Mouse (Mus musculus): ENCODE data around the gene Med8.

The Med8 gene

DNA sequence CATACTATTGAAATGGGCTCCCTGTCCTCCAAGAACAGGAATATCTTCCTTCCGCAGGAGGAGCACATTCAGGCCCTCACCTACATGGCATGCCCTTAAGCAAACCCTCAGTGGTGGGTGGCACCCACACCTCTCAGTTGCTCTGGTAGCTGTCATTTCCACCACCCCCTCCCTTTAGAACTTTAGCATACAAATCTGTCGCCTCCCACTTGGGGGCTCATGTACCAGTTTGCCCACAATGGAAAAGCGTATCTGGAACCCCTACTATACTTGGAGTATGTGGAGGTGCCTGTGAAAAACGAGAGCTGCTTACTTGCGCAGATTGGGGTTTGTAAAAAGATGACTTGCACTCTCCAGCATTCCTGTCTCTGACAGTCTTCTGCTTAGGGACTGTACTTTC is 7.2 kb downstream of the Med8 start:
- DNase-seq = no peak

DNA sequence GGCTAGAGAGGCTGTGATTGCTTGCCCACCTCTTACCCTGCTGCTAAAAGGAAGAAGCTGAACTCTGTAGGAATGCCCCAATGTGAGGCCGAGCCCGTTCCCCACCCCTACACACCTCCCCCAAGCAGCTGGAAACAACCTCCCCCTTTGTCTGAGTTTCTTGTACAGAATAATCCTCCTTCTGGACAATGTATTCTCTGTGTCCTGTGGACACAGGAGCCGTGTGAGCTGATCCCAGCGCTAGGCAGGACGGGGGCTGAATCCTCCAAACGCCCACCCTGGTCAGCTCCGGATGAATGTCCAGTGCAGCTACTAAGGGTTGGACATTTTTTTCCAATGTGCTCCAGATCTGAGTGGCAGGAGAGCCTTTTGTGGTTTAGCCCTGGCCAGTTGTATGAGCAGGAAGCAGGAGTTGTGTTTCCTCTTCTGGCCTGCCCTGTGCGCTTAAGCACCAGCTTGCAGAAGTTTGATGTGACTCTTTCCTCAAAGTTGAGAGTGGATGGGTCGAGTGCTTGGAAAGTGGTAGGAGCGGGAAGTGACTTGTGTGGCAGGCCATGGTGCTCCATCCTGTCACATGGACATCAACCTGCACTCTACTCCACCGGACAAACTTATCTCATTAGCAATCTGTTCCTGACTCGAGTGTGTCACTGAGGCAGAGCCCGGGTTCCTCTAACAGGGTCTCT is 8.1 kb downstream of the Med8 start:
- DNase-seq = no peak

DNA sequence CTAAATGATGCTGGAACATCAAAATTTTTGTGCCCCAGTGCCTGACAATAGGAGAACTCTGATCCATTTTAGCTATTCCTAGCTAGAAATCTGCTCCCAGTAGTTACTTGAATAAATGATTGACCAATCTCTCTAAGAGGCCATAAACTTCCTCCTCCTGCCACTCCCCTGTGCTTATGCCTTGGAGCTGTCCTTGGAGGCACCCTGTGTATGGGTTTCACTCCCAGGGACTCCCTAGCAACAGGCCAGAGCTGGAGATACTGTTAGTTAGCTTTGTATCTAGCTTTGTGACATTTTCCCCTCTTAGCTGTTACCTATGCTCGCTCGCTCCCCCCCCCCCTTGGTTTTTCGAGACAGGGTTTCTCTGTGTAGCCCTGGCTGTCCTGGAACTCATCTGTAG is 12.2 kb downstream of the Med8 start:
- no peak for DNase-seq

DNA sequence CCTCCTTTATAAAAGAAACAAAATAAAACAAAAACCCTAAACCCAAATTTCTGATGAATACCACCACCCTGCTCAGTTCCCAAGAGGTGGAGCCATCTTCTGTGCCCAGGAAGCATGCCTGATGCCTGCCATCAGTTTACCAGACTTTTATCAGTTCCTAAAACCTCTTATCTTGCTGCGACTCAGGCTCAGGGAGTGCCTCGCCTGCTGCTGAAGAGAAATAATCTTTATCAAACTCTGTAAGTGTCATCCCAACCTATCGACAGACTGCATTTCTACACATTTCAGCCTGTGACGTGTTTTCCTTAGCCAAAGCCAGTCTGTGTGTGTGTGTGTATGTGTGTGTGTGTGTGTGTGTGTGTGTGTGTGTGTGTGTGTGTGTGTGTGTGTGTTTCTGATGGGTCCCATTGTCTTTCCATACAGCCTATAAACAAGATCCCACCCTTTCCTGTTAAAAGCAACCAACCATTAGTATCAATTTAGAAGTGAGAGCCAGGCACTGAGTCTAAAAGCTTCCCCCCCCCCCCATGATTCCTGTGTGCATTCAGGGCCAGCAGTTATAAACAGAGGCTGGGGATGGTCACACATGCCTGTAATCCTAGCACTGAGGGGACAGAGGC is 15.5 kb downstream of the Med8 start:
- no peak for DNase-seq

DNA sequence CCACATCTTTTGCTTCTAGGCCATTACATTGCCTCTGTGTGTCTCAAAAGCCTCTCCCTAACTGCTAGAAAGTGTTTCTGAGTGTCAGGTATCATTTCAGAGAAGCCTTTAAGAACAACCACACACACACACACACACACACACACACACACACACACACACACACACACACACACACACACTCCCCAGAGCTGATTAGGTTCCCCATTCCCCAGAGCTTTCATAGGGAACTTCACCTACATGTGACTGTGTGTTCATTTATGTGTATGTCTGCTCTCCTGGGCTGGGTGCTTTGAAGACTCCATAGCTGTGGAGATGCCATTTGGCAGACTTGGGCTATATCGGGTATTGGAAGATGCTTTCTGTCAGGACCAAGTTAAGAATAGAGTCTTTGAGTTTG is 16.2 kb downstream of the Med8 start:
- DNase-seq = no peak

DNA sequence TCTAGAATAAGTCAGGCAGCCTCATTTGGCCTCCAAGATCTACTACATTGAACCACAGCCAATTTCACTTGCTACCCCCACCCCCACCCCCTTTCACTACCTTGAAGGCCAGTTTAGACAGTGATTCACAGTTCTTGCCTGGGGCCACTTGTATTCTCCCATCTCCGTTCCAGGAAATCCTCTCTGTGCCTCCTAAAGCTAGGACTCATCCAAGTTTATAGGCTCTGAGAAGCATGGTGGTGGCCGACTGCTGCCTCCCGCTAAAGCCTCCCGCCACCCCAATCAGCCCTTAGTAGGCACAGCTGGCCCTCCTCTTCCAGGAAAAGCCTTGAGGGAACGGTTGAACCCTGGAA is 18.3 kb downstream of the Med8 start:
- no peak for DNase-seq

DNA sequence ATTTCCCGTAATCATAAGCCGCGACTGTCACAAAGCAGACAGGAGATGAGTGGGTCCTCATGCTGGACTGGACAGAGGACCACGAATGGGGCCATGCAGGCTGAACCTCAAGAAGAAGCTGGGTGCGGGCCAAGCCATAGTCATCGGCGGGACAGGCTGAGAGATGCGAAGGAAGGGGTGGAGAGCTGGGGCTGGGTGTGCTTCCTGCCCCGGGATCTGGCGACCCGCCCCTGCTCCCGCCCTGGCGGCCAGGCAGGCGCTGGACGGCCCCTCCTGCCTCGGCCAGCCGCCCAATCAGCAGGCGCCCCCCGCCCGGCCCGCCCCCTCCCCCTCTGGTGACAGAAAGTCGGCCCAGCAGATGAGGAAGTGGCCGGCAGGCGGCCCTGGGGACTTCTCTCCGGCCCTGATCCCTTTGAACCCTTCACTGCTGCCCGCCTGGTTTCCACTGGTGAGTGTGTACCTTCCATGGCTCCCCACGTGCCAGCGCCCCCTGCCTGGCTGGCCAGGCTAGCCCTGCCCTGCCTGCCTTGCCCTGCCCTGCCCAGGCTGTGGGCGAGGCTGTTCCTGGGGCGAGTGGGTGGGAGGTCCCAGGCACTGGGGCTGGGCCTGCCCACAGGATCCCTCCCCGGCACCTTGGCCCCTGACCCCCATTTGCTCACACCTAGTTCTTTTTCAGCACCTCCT is 18.8 kb downstream of the Med8 start, which contains the start of gene Elovl1:
Gene Elovl1, plus strand, starts transcription at position 326 of the 684 bp plus-strand sequence.
- DNase-seq = peak; percentile 74

DNA sequence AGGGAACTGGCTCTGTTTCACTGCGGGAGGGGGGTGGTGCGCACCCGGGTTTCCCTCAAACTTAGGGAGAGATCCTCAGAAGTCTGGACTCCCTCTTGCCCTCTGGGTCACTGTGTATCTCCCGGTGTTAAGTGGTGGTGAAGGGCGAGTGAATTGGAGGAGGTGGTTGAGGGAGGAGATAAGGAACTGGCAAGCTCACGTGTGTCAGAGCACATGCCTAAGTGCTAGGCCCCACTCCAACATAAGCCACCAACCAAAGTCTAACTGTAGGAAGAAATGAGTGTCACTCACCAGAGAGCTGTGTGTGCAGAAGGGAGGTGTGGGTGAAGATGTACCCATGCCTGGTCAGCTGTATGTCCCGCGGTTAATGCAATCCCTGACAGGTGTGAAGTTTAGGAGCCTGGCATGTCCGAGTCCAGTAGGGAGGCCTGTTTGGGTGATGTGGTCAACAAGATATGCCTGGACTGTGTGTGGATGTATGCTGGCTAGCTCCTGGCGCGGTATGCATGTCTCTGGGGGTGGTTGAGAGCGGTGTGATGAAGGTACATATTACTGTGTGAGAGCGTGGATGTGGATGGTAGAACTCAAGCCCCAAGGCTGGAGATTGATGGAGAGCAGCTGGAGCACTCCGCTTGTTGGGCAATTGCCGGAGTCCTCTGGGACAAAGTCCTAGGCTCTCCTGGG is 19.5 kb downstream of the Med8 start:
- DNase-seq = no peak

DNA sequence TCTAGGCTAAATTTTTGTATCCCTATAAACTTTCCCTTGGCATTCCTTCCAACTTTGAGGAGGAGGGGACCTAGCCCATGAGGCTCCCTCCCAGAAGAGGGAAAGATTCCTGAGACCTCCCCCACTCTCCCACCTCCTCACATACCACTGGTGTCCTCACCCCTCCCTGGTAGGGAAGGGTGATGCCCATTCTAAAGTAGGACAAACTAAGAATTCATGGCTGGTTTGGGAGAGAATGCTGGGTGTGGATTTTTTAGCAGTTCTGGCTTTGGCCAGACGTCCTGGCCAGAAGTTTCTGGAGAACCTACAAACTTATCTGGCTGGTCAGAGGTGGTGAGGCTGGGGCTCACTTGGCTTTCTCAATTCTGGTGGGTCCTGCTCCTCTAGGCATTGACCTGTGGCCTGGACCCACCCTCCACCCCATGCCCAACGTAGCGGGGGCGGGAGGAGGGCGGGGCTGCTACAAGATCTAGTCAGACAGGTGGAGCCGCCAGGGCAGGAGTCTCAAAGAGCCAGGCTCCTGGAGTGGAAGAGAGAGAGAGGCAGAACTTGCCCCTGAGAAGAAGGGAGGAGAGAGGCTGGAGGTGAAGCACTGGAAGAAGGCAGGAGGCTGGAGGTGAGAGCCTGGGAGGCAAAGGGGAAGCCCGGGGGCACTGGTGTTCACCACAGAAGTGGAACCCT is 20.2 kb downstream of the Med8 start:
- no peak for DNase-seq

DNA sequence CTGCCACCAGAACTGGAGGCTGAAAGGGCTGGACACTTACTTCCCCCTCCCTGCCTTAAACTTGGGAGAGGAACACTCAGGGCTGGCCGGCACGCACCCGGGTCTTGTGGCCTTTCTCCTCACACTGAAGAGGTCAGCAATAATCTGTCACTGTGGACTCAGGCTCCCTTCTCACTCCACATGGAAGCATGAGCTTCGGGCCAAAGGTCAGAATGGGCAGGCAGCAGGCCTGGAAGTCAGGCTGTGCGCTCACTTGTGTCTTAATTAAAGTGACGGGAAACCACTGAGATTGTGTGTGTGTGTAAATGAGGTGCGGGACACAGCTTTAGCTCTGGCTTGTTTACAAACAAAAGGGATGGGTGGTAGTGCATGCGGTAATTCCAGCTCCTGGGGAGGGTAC is 23.2 kb downstream of the Med8 start:
- DNase-seq = no peak

DNA sequence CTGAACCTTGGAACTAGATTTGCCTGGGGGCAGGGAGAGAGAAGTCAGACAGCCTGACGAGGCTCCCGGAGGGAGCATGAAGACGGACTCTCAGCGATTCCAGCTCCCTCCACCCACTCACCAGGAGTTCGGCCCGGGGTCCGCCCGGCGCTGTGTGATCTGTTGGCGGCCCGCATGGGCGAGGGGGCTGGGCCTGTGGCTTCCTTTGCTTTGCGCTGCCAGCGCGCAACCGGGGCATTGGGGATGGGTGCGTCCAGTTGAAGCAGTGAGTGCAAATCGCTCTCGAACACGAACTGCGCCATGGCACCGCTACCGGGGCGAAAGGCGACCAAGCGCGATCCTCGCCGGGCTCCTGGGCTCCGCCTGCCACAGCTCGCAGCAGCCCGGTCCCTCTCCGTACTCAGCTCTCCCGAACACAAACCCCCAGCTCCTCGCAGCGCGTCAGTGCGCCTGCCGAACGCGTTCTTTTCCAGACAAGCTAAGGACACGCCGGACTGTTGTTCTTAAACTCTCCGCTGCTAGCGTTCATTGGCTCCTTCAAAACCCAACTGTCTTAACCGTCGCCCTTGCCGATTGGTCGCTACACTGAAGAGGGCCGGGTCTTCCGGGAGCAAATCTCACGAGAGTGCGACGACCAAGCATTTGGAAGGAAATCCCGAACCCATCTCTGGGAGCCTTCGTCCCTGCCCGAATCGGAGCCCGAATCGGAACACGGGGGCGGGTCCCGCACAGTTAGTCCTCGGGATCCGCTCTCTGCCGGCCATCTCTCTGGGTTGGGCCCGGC is 27.9 kb downstream of the Med8 start, which contains the start of gene Cdc20:
Gene Cdc20, minus strand, starts transcription at position 533 of the 784 bp plus-strand sequence.
- DNase-seq = peak; percentile 88

DNA sequence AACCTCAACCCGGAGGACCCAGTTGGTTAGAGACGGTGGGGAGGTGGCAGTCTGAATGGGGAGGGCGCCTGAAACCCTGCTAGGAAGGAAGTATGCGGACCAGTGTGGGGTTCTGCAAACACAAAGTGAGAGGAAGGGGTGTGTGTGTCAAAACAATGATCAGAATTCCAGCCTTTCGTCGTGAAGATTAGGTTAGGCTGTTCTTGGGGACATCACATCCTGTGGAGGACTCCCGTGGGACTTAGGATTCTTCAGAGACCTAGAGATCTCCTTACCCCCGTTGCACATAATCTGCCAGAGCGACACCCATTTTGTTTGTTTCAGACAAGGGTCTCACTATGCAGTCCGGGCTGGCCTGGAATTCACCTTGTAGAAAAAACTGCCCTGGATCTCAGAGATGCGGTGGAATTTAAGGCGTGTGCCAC is 28.7 kb downstream of the Med8 start:
- no peak for DNase-seq

DNA sequence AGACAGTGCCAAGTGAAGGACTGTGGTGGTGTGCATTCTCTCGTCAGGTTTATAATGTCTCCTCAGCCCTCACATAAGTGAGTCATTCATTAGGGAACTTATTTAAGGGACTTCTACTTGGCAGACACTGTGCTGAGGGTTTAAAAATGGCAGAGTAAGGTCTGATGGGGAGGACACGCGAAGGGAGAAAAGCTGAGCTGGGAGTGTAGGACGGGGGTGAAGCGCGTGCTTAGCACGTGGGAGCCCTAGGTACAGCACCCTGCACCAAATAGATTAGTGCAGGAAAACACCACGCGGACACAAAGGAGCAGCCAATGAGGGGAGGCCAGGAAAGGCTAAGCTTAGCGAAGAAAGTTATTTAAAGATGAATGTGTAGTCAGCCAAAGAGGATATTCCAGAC is 36.0 kb downstream of the Med8 start:
- DNase-seq = no peak

DNA sequence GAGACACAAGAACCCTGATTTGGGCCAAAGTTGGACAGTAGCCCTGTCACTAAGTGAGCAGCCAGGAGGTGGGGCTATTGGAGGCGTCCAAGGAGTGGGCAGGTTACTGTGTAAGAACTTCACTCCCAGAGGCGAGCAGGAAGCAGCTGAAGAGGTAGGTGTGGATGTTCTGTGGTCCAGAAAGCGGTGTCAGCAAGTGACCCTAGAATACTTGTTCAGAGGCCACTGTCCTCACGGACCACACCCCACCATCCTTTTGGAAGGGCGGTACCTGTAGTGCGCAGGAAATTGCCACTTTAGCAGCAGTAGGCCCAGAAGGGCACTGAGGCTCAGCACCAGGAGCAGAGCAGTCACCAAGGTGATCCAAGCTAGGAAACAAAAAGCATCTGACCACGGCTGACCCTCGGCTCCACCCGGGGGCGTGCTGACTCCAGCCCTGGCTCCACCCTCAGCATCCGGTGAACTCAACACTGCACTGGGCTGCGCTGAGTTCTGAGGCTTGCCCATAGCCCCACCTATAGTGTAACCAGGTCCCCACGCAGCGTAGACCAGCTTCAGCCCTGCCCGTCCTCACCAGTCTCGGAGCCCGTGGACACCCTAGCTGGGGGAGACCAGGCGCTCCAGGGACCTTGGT is 36.8 kb downstream of the Med8 start:
- DNase-seq = no peak

DNA sequence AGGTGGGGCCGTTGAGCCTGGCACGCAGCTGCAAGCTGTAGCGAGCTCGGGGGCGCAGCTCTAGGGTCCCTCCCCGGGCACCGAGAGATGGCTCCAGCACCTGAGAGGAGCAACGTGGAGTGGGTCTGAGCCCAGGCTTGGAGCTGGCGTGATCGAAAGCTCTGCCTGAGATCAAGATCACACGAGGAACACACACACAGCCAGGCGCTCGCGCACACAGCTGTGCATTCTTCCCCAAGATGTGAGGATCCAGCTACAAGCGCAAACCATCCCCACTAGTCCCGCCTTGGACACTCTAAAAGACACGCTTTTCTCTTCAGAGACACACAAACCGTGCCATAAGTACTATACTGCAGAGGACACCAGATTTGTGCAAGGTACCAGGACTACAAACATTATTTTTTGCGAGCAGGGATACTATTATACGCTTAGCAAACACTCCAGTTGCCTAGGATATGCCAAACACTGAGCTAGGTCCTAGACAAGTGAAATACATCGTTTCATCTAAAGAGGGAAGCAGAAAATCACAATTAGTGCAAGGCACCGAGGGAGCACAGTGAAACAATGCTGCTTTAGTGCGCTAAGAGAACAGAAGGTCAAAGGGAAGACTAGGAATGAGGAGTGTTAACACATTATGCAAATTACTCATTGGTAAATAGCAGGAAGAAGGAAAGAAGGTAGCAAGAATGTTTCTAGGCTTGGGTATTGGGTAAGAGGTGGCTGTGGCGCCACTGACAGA is 37.4 kb downstream of the Med8 start:
- no peak for DNase-seq

DNA sequence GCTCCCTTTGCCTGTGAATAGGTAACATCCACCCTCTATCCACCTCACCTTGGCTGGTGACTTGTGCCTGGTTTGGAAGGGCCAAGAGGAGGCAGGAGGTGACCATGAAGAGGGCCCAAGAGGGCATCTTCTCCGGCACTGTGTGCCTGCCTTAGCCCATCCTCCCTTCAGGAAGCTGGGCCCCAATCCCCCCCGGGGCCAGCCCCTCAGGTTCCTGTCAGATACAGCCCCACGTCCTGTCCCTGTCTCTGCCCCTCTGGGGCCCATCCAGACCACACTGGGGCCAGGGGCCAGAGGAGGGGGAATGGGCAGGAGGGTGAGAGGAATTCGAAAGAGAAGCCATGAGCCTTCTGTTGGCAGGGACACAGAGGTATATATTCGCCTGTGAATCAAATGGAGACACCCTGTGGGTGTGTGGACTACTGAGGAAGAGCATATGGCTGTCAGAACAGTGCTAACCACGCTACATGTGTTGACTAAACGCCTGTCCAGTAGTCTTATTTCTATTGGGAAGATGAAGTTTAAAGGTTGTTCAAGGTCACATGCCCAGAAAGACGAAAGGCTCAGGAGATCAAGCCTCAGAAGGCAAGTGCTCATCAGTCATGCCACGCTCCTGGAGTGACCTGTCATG is 48.3 kb downstream of the Med8 start, which contains the start of gene Mpl:
Gene Mpl, minus strand, starts transcription at position 169 of the 631 bp plus-strand sequence.
- DNase-seq = no peak

DNA sequence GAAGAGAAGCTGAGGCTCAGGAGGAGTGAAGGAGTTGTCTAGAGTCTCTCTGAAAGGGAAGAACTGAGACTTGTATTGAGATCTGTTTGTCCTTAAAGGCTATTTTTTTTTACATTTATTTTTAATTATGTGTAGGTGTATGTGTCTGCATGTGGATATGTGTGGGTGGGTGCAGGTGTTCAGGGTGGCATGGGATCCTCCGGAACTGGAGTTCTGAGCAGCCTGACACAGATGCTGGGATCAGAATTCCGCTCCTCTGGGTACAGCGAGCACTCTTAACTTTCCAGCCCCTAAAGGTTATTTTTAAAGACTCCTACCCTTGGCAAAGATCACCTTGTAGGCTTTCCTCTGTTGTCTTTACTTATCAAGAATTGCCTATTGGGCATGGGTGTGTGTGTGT is 55.8 kb downstream of the Med8 start:
- no peak for DNase-seq
